Mouse (Mus musculus): ENCODE data around the gene Mocs2. TPM values are rescaled to one million over a fixed set of nuclear protein-coding genes. Genes with fewer than 3 reads are reported as not detected.
A peak's percentile ranks its signal among the peaks of the same experiment; 100 is the strongest.

Mocs2 gene
- polyA plus RNA-seq, 1 experiment from 2014 or later: 108 TPM

DNA sequence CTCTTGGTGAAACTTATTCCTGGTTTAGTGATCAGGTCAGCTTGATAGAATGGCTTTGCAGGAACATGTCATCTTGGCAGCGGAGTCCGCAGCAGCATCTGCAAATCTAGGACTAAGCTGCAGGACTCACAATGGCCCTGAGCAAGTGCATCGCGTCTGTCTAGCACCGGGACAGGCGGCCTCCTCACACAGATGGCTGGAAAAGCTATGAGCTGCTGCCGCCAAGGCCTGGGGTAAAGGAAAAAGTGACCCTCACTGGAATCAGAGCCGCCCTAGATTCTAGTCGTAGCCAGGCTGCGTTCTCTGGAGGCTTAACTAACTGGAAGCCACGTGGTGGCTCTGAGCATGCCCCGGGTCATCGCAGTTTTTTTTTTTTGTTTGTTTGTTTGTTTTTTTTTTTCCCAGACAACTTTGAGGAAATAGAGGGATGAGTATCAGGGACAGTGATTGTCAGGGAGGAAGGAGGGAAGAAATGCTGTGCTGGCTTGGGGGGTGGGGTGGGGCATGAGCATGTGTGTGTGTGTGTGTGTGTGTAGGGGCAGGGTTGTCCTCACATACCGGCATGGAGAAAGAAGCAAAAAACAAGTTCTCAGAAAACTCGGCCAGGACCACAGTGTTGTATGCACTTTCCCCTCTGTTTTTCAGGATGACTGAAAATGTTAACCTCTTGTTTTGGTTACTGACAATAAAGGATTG is 37.7 kb downstream of the Mocs2 start:
- ATAC-seq (ENCODE audit: low FRiP score, low read depth): 0 out of 2 replicates have a peak, but pooled peaks have one; percentile 48
- 23% methylated on average over 15 of the region's 15 CpGs for WGBS

DNA sequence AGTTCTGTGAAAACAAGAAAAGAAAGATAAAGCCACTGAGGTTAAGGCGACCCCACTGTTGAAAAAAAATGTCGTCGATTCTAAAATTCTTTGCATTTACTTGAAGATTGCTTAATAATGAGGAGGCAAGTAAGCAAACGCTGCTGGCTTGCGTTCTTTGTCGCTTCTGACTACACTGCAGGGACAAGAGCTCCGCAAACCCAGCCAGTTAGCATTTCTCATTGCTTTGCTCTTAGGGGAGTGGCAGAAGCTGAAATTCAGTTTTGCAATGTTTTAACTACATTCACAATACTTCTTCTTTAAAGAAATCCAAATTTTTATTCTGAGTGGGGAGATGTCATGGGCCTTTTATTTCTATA is 38.2 kb downstream of the Mocs2 start:
- Histone ChIP-seq H3K27ac (no peak overlapping the region), H3K9ac (no peak overlapping the region), H3K4me2 (replicated peaks) (no peak overlapping the region), H3K9me3 (no peaks in the 10 kb centered on the region), H3K36me3 (no peaks in the 10 kb centered on the region), H3K4me1 (no peaks in the 10 kb centered on the region), H3K4me3 (no peak overlapping the region), H3K27me3 (no peaks in the 10 kb centered on the region)
- 56% methylated on average over 7 of the region's 7 CpGs for WGBS
- no peak for ATAC-seq (ENCODE audit: low FRiP score, low read depth)

More for the DNA sequence above, 37.7 kb downstream of the Mocs2 start:
- H3K9me3 ChIP-seq: no peaks in the 10 kb centered on the region
- H3K36me3 ChIP-seq: no peaks in the 10 kb centered on the region
- no peak overlapping the region for H3K9ac ChIP-seq
- 0 out of 2 replicates have a peak overlapping the region, but pooled peaks have one; percentile 19 for H3K4me2 ChIP-seq (replicated peaks)
- no peak overlapping the region for H3K4me3 ChIP-seq
- no peaks in the 10 kb centered on the region for H3K27me3 ChIP-seq
- H3K4me1 ChIP-seq: no peaks in the 10 kb centered on the region
- no peak overlapping the region for H3K27ac ChIP-seq

DNA sequence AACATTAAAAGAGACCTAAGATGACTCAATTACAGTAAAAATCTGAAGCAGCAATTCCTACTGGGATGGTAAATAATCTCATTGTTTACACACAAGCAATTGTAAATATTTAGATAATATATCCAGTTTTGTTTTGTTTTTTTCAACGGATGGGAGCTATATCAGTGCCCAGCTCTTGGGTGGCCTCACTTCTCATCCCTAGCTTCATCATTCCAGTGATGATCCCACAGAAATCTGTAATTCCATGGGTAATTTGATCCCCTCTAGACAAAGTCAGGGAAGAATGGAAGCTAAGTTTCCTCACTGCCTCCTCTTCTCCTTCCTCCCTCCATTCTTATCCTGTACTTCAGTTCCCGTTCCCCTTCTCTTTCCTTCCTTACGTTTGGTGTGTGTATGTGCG is 39.5 kb downstream of the Mocs2 start:
- ATAC-seq (ENCODE audit: low FRiP score, low read depth): no peak
- no peaks in the 10 kb centered on the region for H3K36me3 ChIP-seq
- no peak overlapping the region for H3K27ac ChIP-seq
- H3K4me2 ChIP-seq (replicated peaks): no peak overlapping the region
- H3K4me3 ChIP-seq: no peak overlapping the region
- H3K9ac ChIP-seq: no peak overlapping the region
- no peaks in the 10 kb centered on the region for H3K4me1 ChIP-seq
- H3K27me3 ChIP-seq: no peaks in the 10 kb centered on the region
- 81% methylated on average over 4 of the region's 4 CpGs for WGBS
- H3K9me3 ChIP-seq: no peaks in the 10 kb centered on the region

DNA sequence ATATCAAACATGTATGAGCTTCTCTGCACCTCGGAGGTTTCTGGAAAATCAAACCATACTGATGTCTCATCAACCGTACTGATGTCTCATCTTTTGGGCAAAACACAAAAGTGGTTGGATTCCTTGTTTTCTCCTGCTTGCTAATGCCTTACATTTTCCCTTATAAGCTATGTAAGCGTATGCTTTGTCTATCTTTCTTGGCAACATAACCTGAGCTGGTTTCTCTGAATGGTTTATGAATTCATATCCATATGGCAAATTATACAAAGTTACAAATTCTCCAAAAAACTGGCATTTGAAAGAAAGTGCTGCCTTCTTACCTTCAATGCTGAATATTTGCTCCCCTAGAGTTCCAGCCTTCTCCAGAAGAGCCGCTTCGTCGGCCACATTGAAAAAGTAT is 56.7 kb downstream of the Mocs2 start:
- Histone ChIP-seq H3K4me3 (no peak overlapping the region), H3K27ac (no peak overlapping the region), H3K27me3 (no peaks in the 10 kb centered on the region), H3K36me3 (no peaks in the 10 kb centered on the region), H3K9ac (no peak overlapping the region), H3K4me1 (no peaks in the 10 kb centered on the region), H3K4me2 (replicated peaks) (no peak overlapping the region), H3K9me3 (no peaks in the 10 kb centered on the region)
- no peak for ATAC-seq (ENCODE audit: low FRiP score, low read depth)
- WGBS: 88% methylated on average over 6 of the region's 6 CpGs

DNA sequence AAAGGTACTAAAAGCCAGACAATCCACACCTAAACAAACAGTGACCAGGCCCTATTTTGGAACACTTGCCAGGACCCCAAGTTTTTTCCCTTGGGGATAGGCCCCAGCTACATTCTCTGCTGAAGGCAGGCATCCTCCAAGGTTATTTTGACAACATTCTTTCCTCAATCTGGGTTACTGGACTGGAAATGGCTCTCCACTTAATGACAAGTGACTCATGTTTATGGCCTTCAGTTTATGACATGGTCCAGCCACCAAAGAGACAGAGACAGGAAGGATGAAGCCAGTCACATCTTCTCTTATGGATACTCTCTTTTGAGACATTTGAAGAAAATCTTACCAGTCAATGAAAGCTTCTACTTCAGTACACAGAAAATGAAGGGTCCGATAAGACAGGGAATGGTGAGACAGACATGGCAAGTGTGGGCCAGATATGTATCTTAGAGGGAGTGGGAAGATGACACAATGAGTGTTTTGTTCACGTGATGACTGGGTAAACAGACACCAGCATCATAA is 58.0 kb downstream of the Mocs2 start:
- WGBS: 86% methylated on average over 2 of the region's 2 CpGs

DNA sequence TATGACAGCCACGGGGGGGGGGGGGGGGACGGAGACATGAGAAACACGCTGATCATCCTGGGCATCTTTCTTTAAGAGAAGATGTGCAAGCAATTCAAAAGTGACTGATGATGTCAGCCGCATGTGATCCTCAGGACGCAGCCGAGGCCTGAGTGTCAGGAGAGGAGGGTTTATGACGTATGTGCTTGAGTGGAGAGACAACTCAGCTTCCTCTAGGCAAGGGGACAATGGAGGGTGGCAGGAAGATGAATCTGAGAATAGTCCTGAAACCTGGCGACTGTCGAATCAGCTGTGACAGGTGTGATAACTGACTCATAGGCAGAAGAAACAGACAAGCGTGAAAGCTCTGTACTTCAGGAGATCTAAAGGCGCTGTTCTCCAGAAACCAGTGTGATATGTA is 60.6 kb downstream of the Mocs2 start:
- H3K27me3 ChIP-seq: no peaks in the 10 kb centered on the region
- no peaks in the 10 kb centered on the region for H3K36me3 ChIP-seq
- no peak overlapping the region for H3K9ac ChIP-seq
- no peak for ATAC-seq (ENCODE audit: low FRiP score, low read depth)
- H3K4me3 ChIP-seq: no peak overlapping the region
- no peaks in the 10 kb centered on the region for H3K4me1 ChIP-seq
- H3K4me2 ChIP-seq (replicated peaks): no peak overlapping the region
- H3K9me3 ChIP-seq: no peaks in the 10 kb centered on the region
- 83% methylated on average over 11 of the region's 11 CpGs for WGBS
- H3K27ac ChIP-seq: no peak overlapping the region

More for the DNA sequence above, 58.0 kb downstream of the Mocs2 start:
- H3K36me3 ChIP-seq: no peaks in the 10 kb centered on the region
- H3K4me2 ChIP-seq (replicated peaks): no peak overlapping the region
- H3K9me3 ChIP-seq: no peaks in the 10 kb centered on the region
- H3K27me3 ChIP-seq: no peaks in the 10 kb centered on the region
- no peak overlapping the region for H3K27ac ChIP-seq
- no peak for ATAC-seq (ENCODE audit: low FRiP score, low read depth)
- no peaks in the 10 kb centered on the region for H3K4me1 ChIP-seq
- no peak overlapping the region for H3K9ac ChIP-seq
- no peak overlapping the region for H3K4me3 ChIP-seq

Other genes with a start within 250 kb of the Mocs2 start
- 3.1 and 4.0 TPM in 2 replicates for gene Itga2, start 113.9 kb downstream of the Mocs2 start, polyA plus RNA-seq (2015; fragmentation: Nextera tagmentation; extraction: Ambion mirVana)